Comparison of ENCODE assay signal across 30 mouse cellular contexts in genomic region chr17:24383789-24384188, GRCm38 (mm10). TPM values are rescaled to one million over a fixed set of nuclear protein-coding genes. Genes with fewer than 3 reads are reported as not detected.
DNase-seq lines count a peak whose midpoint lies in the region; ATAC-seq and TF ChIP-seq lines count a peak whose summit lies in the region.
"Had no signal": no experiment of that assay in that cellular context is flagged by ENCODE, and none has a peak within 500 bp of the region (broad histone marks: within the 10 kb centered on the region; RNA-seq: fewer than 3 reads in every experiment).

No protein-coding gene starts in this region.

- no peak overlapping the region for H3K9ac ChIP-seq in lung, embryonic 16.5 days (ENCODE audit: low read length)
- H3K9ac ChIP-seq in heart, adult 2 months (ENCODE audit: low read depth, low read length), result no peak overlapping the region
- H3K9ac ChIP-seq: embryonic facial prominence, embryonic 12.5 days; embryonic facial prominence, embryonic 15.5 days; forebrain, postnatal 0 days; heart, embryonic 13.5 days; hindbrain, embryonic 14.5 days had no signal

- 67% methylated on average over 8 of the region's 8 CpGs for WGBS in lung, adult 2 months
- 47% methylated on average over 8 of the region's 8 CpGs for WGBS in lung, embryonic 16.5 days
- WGBS in heart, adult 2 months, result 76% methylated on average over 8 of the region's 8 CpGs

- ATAC-seq in lung, embryonic 16.5 days (ENCODE audit: low read depth), result peak; percentile 72
- ATAC-seq in CD4-positive, CD25-positive, alpha-beta regulatory T cell, adult 4 months, result no peak
- ATAC-seq: activated CD4-positive, CD25-positive, alpha-beta regulatory T cell, adult 4 months; forebrain, embryonic 14.5 days; forebrain, postnatal 0 days; hindbrain, postnatal 0 days had no signal

- peak; percentile 57 for DNase-seq in lung, adult 2 months
- DNase-seq in lung, postnatal 14 days, result peak; percentile 69
- peak; percentile 61 to 82 for DNase-seq in lung, postnatal 4 days
- no peak for DNase-seq in cerebellum, postnatal 14 days
- DNase-seq in heart, adult 2 months, result no peak
- DNase-seq: adrenal gland, postnatal 10 days; adrenal gland, postnatal 36 days; cerebellum, adult 18-20 months; cerebellum, adult 9-10 months; cerebellum, postnatal 25 days; forebrain, postnatal 0 days; gastrocnemius, adult 2 months; gastrocnemius, postnatal 14 days; heart, adult 11 months; heart, postnatal 14 days; heart, postnatal 4 days had no signal

- TF ChIP-seq POLR2A in lung, adult 2 months (IDR thresholded peaks at IDR 0.05; ENCODE audit: borderline replicate concordance, extremely low read depth, low read depth, low read length), result no peak
- no peak for TF ChIP-seq POLR2A in heart, adult 2 months (IDR thresholded peaks at IDR 0.05; ENCODE audit: insufficient read depth, low read depth, low read length)

- no peaks in the 10 kb centered on the region for H3K79me2 ChIP-seq in heart, adult 2 months (replicated peaks; ENCODE audit: control insufficient read depth, insufficient read depth, low read length)

- intact Hi-C loops in heart, adult 2 months (cut with DNase I), result no loop called here

- no peak for TF ChIP-seq CTCF in lung, adult 2 months (IDR thresholded peaks at IDR 0.05; ENCODE audit: insufficient read depth, low read length)
- no peak for TF ChIP-seq CTCF in heart, adult 2 months (IDR thresholded peaks at IDR 0.05)

- H3K4me1 ChIP-seq in lung, adult 2 months (ENCODE audit: control insufficient read depth, insufficient read depth, low read length), result no peaks in the 10 kb centered on the region
- no peaks in the 10 kb centered on the region; the same call in 1 of the 2 replicates for H3K4me1 ChIP-seq in lung, embryonic 16.5 days (replicated peaks; ENCODE audit: control insufficient read depth, insufficient read depth, low read length)
- H3K4me1 ChIP-seq in heart, adult 2 months (ENCODE audit: control insufficient read depth, insufficient read depth, low read length), result no peaks in the 10 kb centered on the region
- H3K4me1 ChIP-seq: embryonic facial prominence, embryonic 12.5 days; embryonic facial prominence, embryonic 15.5 days had no signal

- TF ChIP-seq EP300 in heart, adult 2 months (IDR thresholded peaks at IDR 0.05; ENCODE audit: insufficient read depth, low read depth, low read length), result no peak

- H3K36me3 ChIP-seq in lung, embryonic 16.5 days (ENCODE audit: control insufficient read depth, insufficient read depth, low read length), result peaks cover 8% of the 10 kb centered on the region
- no peaks in the 10 kb centered on the region for H3K36me3 ChIP-seq in heart, adult 2 months (ENCODE audit: control insufficient read depth, insufficient read depth, low read length)

- no peak overlapping the region for H3K27ac ChIP-seq in lung, embryonic 16.5 days (ENCODE audit: low read length)
- H3K27ac ChIP-seq in heart, adult 2 months, result no peak overlapping the region
- H3K27ac ChIP-seq: embryonic facial prominence, embryonic 12.5 days; embryonic facial prominence, embryonic 15.5 days; gastrocnemius, adult 2 months; heart, embryonic 13.5 days; hindbrain, embryonic 14.5 days; hindbrain, postnatal 0 days had no signal

- H3K4me2 ChIP-seq in lung, embryonic 16.5 days (ENCODE audit: low read depth, low read length), result no peak overlapping the region
- H3K4me2 ChIP-seq: embryonic facial prominence, embryonic 12.5 days; embryonic facial prominence, embryonic 15.5 days; heart, embryonic 13.5 days; hindbrain, embryonic 14.5 days had no signal

- H3K27me3 ChIP-seq in lung, embryonic 16.5 days (ENCODE audit: control insufficient read depth, insufficient read depth, low read depth, low read length), result no peaks in the 10 kb centered on the region
- H3K27me3 ChIP-seq in heart, adult 2 months (ENCODE audit: control insufficient read depth, insufficient read depth, low read length), result no peaks in the 10 kb centered on the region
- H3K27me3 ChIP-seq: embryonic facial prominence, embryonic 12.5 days; embryonic facial prominence, embryonic 15.5 days; heart, embryonic 13.5 days had no signal

- no peaks in the 10 kb centered on the region for H3K9me3 ChIP-seq in lung, embryonic 16.5 days (ENCODE audit: control insufficient read depth, low read length)
- H3K9me3 ChIP-seq: embryonic facial prominence, embryonic 12.5 days; embryonic facial prominence, embryonic 15.5 days; heart, embryonic 13.5 days had no signal

- no peak overlapping the region for H3K4me3 ChIP-seq in lung, adult 2 months (replicated peaks; ENCODE audit: extremely low read depth, low read depth, low read length)
- no peak overlapping the region for H3K4me3 ChIP-seq in lung, embryonic 16.5 days (ENCODE audit: low read length)
- no peak overlapping the region for H3K4me3 ChIP-seq in heart, adult 2 months
- H3K4me3 ChIP-seq: embryonic facial prominence, embryonic 12.5 days; embryonic facial prominence, embryonic 15.5 days; gastrocnemius, adult 2 months; heart, embryonic 13.5 days had no signal

RNA-seq across cellular contexts. Expression of gene Rnps1, which starts 30.6 kb away (rescaled TPM):
- 83.2 and 101 TPM in 2 replicates for polyA plus RNA-seq in lung, adult 2 months (2012; rRNA removed)
- 226 and 246 TPM in 2 replicates for polyA plus RNA-seq in lung, embryonic 16.5 days (2015; fragmentation: Nextera tagmentation; extraction: Ambion mirVana)
- 100 to 1,000 TPM; 127 to 181 TPM for polyA plus RNA-seq in CD4-positive, CD25-positive, alpha-beta regulatory T cell, adult 4 months (2017; shearing (Covaris generic))
- total RNA-seq in heart, adult 2 months (2021), result 10 to 100 TPM; 60.0 to 62.7 TPM
- 83.0 and 107 TPM in 2 replicates for polyA plus RNA-seq in heart, adult 2 months (2012; rRNA removed)

RNA-seq across cellular contexts. Expression of gene Abca3, which starts 32.0 kb away (rescaled TPM):
- polyA plus RNA-seq in lung, adult 2 months (2012; rRNA removed), result 231 and 262 TPM in 2 replicates
- 40.8 and 48.4 TPM in 2 replicates for polyA plus RNA-seq in lung, embryonic 16.5 days (2015; fragmentation: Nextera tagmentation; extraction: Ambion mirVana)
- polyA plus RNA-seq in CD4-positive, CD25-positive, alpha-beta regulatory T cell, adult 4 months (2017; shearing (Covaris generic)), result 10 to 100 TPM; 17.0 to 23.7 TPM
- 10 to 100 TPM; 12.1 to 12.6 TPM for total RNA-seq in heart, adult 2 months (2021)
- 13.4 and 15.7 TPM in 2 replicates for polyA plus RNA-seq in heart, adult 2 months (2012; rRNA removed)

RNA-seq across cellular contexts. Expression of gene Abca17, which starts 32.9 kb away (rescaled TPM):
- 0.40 and 0.78 TPM in 2 replicates for polyA plus RNA-seq in lung, adult 2 months (2012; rRNA removed)
- 0.34 and 0.55 TPM in 2 replicates for polyA plus RNA-seq in lung, embryonic 16.5 days (2015; fragmentation: Nextera tagmentation; extraction: Ambion mirVana)
- polyA plus RNA-seq in CD4-positive, CD25-positive, alpha-beta regulatory T cell, adult 4 months (2017; shearing (Covaris generic)), result under 1 TPM in 1 of 2 experiments, not detected in 1; 0.49 TPM
- total RNA-seq in heart, adult 2 months (2021), result not detected
- not detected in 2 replicates for polyA plus RNA-seq in heart, adult 2 months (2012; rRNA removed)
- total RNA-seq: ES-E14; gastrocnemius, adult 2 months; heart, postnatal 14 days had no signal
- polyA plus RNA-seq: C2C12; embryonic facial prominence, embryonic 15.5 days; forebrain, embryonic 11.5 days; heart, embryonic 16.5 days; hindbrain, embryonic 11.5 days had no signal

RNA-seq across cellular contexts. Expression of gene Eci1, which starts 42.7 kb away (rescaled TPM):
- 70.0 and 78.3 TPM in 2 replicates for polyA plus RNA-seq in lung, adult 2 months (2012; rRNA removed)
- 97.4 and 102 TPM in 2 replicates for polyA plus RNA-seq in lung, embryonic 16.5 days (2015; fragmentation: Nextera tagmentation; extraction: Ambion mirVana)
- 10 to 100 TPM; 50.3 to 57.7 TPM for polyA plus RNA-seq in CD4-positive, CD25-positive, alpha-beta regulatory T cell, adult 4 months (2017; shearing (Covaris generic))
- total RNA-seq in heart, adult 2 months (2021), result 100 to 1,000 TPM; 421 to 487 TPM
- polyA plus RNA-seq in heart, adult 2 months (2012; rRNA removed), result 414 and 486 TPM in 2 replicates

RNA-seq across cellular contexts. Expression of gene Dnase1l2, which starts 59.1 kb away (rescaled TPM):
- polyA plus RNA-seq in lung, adult 2 months (2012; rRNA removed), result 7.7 and 22.4 TPM in 2 replicates
- polyA plus RNA-seq in lung, embryonic 16.5 days (2015; fragmentation: Nextera tagmentation; extraction: Ambion mirVana), result 1.6 and 2.8 TPM in 2 replicates
- polyA plus RNA-seq in CD4-positive, CD25-positive, alpha-beta regulatory T cell, adult 4 months (2017; shearing (Covaris generic)), result 1 to 10 TPM; 7.4 to 8.3 TPM
- total RNA-seq in heart, adult 2 months (2021), result 1 to 10 TPM in 1 of 2 experiments, under 1 TPM in 1; 0.65 to 1.5 TPM
- 5.2 and 7.2 TPM in 2 replicates for polyA plus RNA-seq in heart, adult 2 months (2012; rRNA removed)

Comparison
In these comparisons a context has a peak if more than half of its experiments do, and no peak if none do; other contexts are left out.
1. DNase-seq: peak in lung, adult 2 months (single experiment), lung, postnatal 14 days (single experiment) and lung, postnatal 4 days (2 of 2); none in cerebellum, postnatal 14 days (0 of 2) and heart, adult 2 months (0 of 2).